Mouse (Mus musculus): ENCODE measurements around the gene Anapc7.

GRCm38 (mm10) chr5:122445051-122445610 lies 23.6 kb downstream of the Anapc7 start:
- no peak for TF ChIP-seq CTCF (conservative IDR thresholded peaks at IDR 0.05; ENCODE audit: low read length)
- no peak for TF ChIP-seq POU5F1 (IDR thresholded peaks at IDR 0.05; ENCODE audit: borderline replicate concordance, low read length)
